Mouse (Mus musculus): Measurements from ENCODE around the gene Mast1. TPM values are rescaled to one million over a fixed set of nuclear protein-coding genes. Genes with fewer than 3 reads are reported as not detected.

Gene Mast1
- total RNA-seq, 2 experiments from 2014 or later, result 0.07 TPM; not detected in 1

DNA sequence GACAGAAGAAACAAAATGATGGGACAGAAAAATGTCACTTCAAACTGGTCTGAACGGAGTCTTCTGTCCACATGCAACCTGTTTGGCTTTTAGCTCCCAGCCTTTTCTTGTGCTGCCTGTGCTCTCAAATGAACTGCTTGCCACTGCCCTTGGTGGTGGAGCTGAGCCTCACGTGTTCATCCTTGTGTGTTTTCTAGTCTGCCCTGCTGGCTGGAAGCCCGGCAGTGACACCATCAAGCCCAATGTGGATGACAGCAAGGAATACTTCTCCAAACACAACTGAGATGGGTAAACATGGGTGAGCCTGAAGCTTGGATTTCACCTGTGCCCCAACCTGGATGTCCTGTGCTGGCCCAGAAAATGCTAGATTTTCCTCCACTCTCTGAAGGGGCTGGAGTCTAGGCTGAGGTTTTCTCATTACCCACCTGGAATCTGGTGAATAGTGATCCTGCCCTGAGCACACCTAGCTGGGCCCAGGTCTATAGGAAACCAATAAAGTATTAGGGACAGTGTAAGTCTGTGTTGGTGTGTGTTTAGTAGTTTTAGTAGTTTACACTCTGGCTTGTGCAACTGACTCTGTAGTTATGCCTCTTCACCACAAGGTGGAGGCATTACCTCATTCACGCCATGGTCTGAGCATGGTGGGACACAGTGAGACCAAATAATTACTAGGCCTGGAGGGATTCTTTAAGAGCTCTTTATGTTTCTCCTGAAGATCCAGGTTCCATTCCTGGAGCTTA is 36.8 kb upstream of the Mast1 start:
- DNase-seq (ENCODE audit: low spot score), result peak; percentile 72

GRCm38 (mm10) chr8:84973079-84973478 is 35.9 kb upstream of the Mast1 start:
- no peak for DNase-seq (ENCODE audit: low spot score)

GRCm38 (mm10) chr8:84970913-84971312 is 33.8 kb upstream of the Mast1 start:
- no peak for DNase-seq (ENCODE audit: low spot score)

DNA sequence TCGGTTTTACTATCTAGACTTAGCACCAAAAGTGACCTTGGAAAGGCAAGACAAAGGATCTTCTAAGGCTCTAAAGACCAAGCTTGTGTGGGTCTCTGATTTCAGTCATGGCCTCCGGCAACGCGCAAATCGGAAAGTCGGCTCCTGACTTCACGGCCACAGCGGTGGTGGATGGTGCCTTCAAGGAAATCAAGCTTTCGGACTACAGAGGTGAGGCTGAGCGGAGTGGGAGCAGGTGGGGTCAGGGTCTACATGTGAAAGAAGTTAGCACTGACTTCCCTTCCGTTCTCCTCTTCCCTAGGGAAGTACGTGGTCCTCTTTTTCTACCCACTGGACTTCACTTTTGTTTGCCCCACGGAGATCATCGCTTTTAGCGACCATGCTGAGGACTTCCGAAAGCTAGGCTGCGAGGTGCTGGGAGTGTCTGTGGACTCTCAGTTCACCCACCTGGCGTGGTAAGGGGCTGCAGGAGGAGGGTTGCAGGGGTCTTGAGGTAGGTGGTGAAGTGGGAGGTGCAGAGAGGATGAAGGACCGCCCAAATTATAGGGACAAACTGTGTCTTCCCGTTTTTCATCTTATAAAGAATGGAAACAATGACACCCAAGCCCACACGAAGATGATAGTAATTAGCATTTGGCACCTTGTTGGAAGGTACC is 33.1 kb upstream of the Mast1 start:
- no peak for DNase-seq (ENCODE audit: low spot score)

DNA sequence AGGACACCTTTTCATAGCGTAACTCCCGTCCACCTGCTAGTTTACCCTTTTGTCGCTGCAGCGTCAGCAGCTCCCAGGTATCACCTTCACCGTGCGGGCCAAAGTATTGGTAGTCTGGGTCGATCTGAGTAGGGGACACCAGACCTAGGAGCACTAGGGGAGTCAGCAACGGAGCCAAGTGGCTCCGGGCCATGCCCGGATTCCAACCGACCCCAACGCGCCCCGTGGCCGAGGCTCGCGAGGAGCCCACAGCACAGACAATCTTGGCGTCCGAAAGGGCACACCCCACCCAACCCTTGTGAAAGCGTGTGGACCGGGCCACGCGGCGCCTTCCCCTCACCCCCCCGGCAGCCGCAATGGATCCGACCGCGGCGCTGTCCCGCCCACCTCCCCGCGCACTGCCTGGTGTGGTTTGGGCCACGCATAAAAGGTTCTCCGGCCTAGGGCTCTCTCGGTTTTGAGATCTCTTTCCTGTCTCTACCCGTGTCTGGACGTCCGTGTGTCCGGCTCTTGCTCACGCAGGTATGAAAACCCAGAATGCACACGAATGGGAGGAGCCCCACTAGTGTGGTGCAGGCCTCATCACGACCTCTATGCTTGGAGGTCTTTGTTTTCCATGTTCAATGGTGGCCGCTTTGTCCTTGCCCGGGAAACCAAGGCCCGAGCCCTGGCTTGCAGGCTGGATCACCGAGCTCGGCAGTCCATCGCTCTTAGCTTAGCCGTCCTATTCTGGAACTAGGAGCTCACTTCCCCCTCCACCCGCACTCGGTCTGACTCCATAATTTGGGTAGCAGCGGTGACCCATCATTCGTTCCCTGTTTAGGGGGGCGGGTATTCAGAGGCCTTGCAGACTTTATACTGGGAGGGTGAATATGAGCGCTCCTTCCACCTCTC is 32.3 kb upstream of the Mast1 start, which contains the start of the genes Gm49661, Prdx2 and Rnaseh2a:
Gene Gm49661 (minus strand): TSS at position 193 of the 894 bp plus-strand sequence.
Gene Prdx2 (plus strand): TSS at position 347 of the 894 bp plus-strand sequence.
Gene Rnaseh2a (minus strand): TSS at position 527 of the 894 bp plus-strand sequence.
- DNase-seq (ENCODE audit: low spot score), result peak; percentile 60

- DNase-seq (ENCODE audit: low spot score), result no peak
Measured at GRCm38 (mm10) chr8:84968650-84969049, 31.5 kb upstream of the Mast1 start.

GRCm38 (mm10) chr8:84967532-84968304 is 30.6 kb upstream of the Mast1 start:
- no peak for DNase-seq (ENCODE audit: low spot score)

DNA sequence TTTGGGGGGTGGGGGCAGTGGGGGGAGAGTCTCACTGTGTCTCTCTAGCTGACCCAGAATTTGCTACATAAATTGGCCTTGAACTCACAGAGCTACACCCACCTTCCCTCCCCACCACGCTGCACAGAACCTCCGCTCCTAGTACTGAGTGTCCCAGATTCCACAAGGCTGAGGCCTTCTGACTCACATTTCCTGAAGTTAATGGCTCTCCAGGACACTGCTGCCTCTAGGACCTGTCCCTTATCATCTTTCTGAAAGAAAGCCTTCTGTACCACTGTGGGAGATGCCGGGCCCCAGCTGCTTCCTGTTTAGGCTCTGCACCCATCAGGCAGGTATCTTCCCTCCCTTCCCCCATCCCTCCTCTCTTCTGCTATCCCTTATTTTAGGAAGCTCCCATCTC is 29.4 kb upstream of the Mast1 start:
- no peak for DNase-seq (ENCODE audit: low spot score)

- DNase-seq (ENCODE audit: low spot score), result peak; percentile 94
Measured at GRCm38 (mm10) chr8:84965731-84966291, 28.7 kb upstream of the Mast1 start.

DNA sequence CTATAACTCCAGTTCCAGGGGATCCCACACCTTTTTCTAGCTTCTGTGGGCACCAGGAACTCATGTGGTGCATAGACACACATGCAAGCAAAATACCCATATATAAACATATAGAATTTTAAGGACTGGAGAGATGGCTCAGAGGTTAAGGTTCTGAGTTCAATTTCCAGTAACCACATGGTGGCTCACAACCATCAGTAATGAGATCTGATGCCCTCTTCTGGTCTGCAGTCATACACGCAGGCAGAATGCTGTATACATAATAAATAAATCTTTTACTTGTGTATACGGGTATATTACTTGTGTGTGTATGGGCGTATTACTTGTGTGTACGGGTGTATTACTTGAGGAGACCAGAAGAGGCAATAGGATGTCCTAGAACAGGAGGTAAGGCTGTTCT is 26.8 kb upstream of the Mast1 start:
- no peak for DNase-seq (ENCODE audit: low spot score)

- no peak for DNase-seq (ENCODE audit: low spot score)
Measured at GRCm38 (mm10) chr8:84959811-84960210, 22.7 kb upstream of the Mast1 start.

GRCm38 (mm10) chr8:84956768-84957167 is 19.6 kb upstream of the Mast1 start:
- DNase-seq (ENCODE audit: low spot score), result peak; percentile 61

DNA sequence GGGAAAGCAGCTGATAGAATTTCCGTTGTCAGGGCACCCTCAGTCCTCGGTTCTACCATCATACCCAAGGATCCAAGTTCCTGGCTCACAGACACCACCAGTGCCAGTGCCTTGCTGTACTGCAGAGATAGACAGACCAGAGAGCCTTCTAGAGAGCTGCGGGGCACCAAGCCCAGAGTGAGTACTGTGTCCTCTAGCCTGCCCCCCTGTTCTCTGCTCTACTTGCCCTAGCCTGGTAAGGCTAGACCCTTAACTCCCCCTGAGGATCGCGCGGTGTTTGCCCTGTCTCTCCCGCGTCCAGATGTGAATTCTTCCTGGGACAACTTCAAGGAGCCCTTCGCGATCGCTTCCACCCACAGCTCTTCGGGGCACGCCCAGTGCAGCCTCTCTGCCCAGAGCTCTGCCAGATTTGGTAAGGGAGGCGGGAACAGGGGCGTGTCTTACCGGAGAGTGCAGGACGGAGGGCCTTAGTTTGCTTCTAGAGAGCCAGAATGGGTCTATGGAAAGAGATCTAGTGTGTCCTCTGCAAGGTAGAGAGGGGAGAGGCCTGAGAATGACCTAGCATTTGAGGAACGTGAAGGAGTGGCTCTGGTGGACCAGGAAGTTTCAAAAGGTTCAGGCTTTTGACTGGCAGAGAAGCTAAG is 15.6 kb upstream of the Mast1 start:
- peak; percentile 47 for DNase-seq (ENCODE audit: low spot score)

DNA sequence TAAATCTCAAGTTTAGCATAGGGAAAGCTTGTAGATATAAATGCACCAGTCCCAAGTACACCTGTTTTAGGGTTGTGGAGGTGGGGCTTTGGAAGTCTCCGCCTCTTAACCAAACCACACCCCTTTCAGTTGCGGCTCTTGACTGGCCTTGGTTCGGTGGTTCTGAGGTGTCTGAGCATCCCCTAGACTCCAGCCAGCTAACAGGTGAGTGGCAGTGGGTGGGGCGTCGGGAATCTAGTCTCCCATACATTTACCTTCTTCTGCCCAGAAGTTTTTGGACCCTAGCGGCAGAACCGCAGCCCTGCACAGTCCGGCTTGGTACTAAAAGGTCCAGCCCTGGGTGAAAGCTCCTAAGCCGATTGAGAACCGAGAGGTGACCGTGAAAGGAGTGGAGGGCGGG is 12.6 kb upstream of the Mast1 start:
- DNase-seq (ENCODE audit: low spot score), result no peak

GRCm38 (mm10) chr8:84947241-84947545 is 10.0 kb upstream of the Mast1 start:
- DNase-seq (ENCODE audit: low spot score), result no peak

GRCm38 (mm10) chr8:84946528-84947240 is 9.5 kb upstream of the Mast1 start, which contains the start of gene Rtbdn:
Gene Rtbdn (plus strand): TSS chr8:84946991.
- DNase-seq (ENCODE audit: low spot score), result no peak

DNA sequence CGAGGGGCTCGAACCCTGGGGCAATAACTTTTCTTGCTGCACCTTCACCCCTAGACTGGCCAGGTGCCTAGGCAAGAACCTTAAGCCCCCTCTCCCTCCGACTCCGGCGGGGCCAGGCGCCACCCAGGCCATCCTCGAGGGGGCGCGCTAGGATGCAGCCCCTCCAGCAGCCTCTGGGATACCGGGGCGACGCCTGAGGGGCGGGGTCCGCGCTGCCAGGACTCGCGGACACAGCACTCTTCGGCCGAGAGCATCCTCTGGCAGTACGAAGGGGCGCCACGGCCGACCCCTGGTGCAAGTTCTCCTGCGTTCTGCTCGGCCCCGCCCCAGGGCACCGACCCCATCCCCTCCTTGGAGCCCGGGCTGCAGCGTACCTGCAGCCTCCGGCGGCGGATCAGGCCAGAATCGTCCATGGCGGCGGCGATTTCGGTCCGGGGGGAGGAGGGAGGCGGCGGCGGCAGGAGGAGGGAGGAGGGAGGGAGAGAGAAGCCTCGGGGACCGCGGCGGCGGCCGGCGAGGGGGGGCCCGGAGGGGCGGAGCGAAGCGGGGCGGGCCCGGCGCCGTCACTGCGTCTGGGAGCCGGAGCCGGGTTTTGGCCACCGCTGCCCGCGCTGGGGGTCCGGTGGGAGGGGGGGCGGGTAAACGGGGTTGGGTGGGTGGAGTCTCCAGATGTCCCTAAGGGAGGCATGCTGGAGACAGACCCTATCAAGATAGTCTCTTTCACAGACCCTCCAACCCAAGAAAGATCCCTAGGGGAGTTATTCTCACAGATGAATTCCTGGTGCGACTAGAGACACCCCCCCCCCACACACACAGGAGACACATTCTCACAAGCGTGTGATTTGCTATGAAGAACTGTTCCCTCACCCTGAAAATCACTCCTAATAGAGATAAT is 8.7 kb upstream of the Mast1 start:
- no peak for DNase-seq (ENCODE audit: low spot score)

GRCm38 (mm10) chr8:84945235-84945632 is 8.1 kb upstream of the Mast1 start:
- no peak for DNase-seq (ENCODE audit: low spot score)

All from gastrocnemius, adult 18-20 months (tissue).